In genomic region chr12:104322454-104322853, GRCm38 (mm10) we compare ENCODE assay signal across 28 mouse cellular contexts. TPM values are rescaled to one million over a fixed set of nuclear protein-coding genes. Genes with fewer than 3 reads are reported as not detected.
DNase-seq lines count a peak whose midpoint lies in the region; ATAC-seq and TF ChIP-seq lines count a peak whose summit lies in the region.
"Had no signal": no experiment of that assay in that cellular context is flagged by ENCODE, and none has a peak within 500 bp of the region (broad histone marks: within the 10 kb centered on the region; RNA-seq: fewer than 3 reads in every experiment).

No protein-coding gene starts in this region.

- no peak overlapping the region for H3K27ac ChIP-seq in lung, embryonic 14.5 days (ENCODE audit: low read depth)
- no peak overlapping the region for H3K27ac ChIP-seq in lung, embryonic 16.5 days (ENCODE audit: low read length)
- H3K27ac ChIP-seq: embryonic facial prominence, embryonic 10.5 days; embryonic facial prominence, embryonic 12.5 days; forebrain, embryonic 13.5 days; forebrain, embryonic 15.5 days had no signal

- no peak for TF ChIP-seq POLR2A in lung, adult 2 months (IDR thresholded peaks at IDR 0.05; ENCODE audit: borderline replicate concordance, extremely low read depth, low read depth, low read length)

- H3K9ac ChIP-seq in lung, embryonic 14.5 days = no peak overlapping the region
- no peak overlapping the region for H3K9ac ChIP-seq in lung, embryonic 16.5 days (ENCODE audit: low read length)
- H3K9ac ChIP-seq: embryonic facial prominence, embryonic 12.5 days; forebrain, embryonic 13.5 days; forebrain, embryonic 15.5 days; forebrain, postnatal 0 days had no signal

- peak; percentile 76 for DNase-seq in lung, embryonic 14.5 days
- no peak for DNase-seq in lung, postnatal 25 days (ENCODE audit: low spot score)
- DNase-seq in lung, adult 2 months = no peak
- DNase-seq in 3T3-L1 (ENCODE audit: low read depth, low spot score) = peak; percentile 13
- peak; percentile 0 for DNase-seq in Muller cell, postnatal 12 days (ENCODE audit: inconsistent ontology term)
- DNase-seq in frontal cortex, postnatal 25 days (ENCODE audit: low spot score in 2 of 2) = no peak
- no peak for DNase-seq in yolk sac, embryonic 10.5 days (ENCODE audit: low spot score)
- DNase-seq: adrenal gland, adult 2 months; adrenal gland, postnatal 10 days; adrenal gland, postnatal 25 days; B cell, adult 2 months; cerebellum, adult 11-12 months; cerebellum, adult 2 months; cerebellum, adult 9-10 months; cerebellum, postnatal 10 days; cerebellum, postnatal 25 days; forebrain, postnatal 0 days had no signal

- H3K27me3 ChIP-seq in lung, embryonic 14.5 days (ENCODE audit: insufficient read depth, low read length) = no peaks in the 10 kb centered on the region
- no peaks in the 10 kb centered on the region for H3K27me3 ChIP-seq in lung, embryonic 16.5 days (ENCODE audit: control insufficient read depth, insufficient read depth, low read depth, low read length)
- H3K27me3 ChIP-seq: CH12.LX; embryonic facial prominence, embryonic 12.5 days; forebrain, embryonic 13.5 days; forebrain, embryonic 15.5 days had no signal

- H3K4me1 ChIP-seq in lung, embryonic 14.5 days (ENCODE audit: insufficient read depth) = no peaks in the 10 kb centered on the region
- H3K4me1 ChIP-seq in lung, embryonic 16.5 days (replicated peaks; ENCODE audit: control insufficient read depth, insufficient read depth, low read length) = no peaks in the 10 kb centered on the region
- H3K4me1 ChIP-seq in lung, adult 2 months (ENCODE audit: control insufficient read depth, insufficient read depth, low read length) = no peaks in the 10 kb centered on the region
- H3K4me1 ChIP-seq: embryonic facial prominence, embryonic 10.5 days; embryonic facial prominence, embryonic 12.5 days; forebrain, embryonic 13.5 days; forebrain, embryonic 15.5 days had no signal

- no peaks in the 10 kb centered on the region for H3K36me3 ChIP-seq in lung, embryonic 14.5 days (ENCODE audit: insufficient read depth)
- no peaks in the 10 kb centered on the region for H3K36me3 ChIP-seq in lung, embryonic 16.5 days (ENCODE audit: control insufficient read depth, insufficient read depth, low read length)
- H3K36me3 ChIP-seq: embryonic facial prominence, embryonic 10.5 days; embryonic facial prominence, embryonic 12.5 days; forebrain, embryonic 15.5 days; G1E had no signal

- no peak for TF ChIP-seq CTCF in lung, embryonic 14.5 days (IDR thresholded peaks at IDR 0.05; ENCODE audit: low read depth)
- no peak for TF ChIP-seq CTCF in lung, adult 2 months (IDR thresholded peaks at IDR 0.05; ENCODE audit: insufficient read depth, low read length)

- no peak overlapping the region for H3K4me2 ChIP-seq in lung, embryonic 14.5 days
- H3K4me2 ChIP-seq in lung, embryonic 16.5 days (ENCODE audit: low read depth, low read length) = no peak overlapping the region
- H3K4me2 ChIP-seq: embryonic facial prominence, embryonic 12.5 days; forebrain, embryonic 13.5 days; forebrain, embryonic 15.5 days had no signal

- WGBS in lung, embryonic 14.5 days = 35% methylated on average over 1 of the region's 1 CpGs
- 0% methylated on average over 1 of the region's 1 CpGs for WGBS in lung, embryonic 16.5 days
- WGBS in lung, adult 2 months = 32% methylated on average over 1 of the region's 1 CpGs

- no peaks in the 10 kb centered on the region for H3K9me3 ChIP-seq in lung, embryonic 14.5 days (ENCODE audit: low read depth, low read length)
- H3K9me3 ChIP-seq in lung, embryonic 16.5 days (ENCODE audit: control insufficient read depth, low read length) = 0 out of 2 replicates have a peak, but pooled peaks cover 3% of the 10 kb centered on the region
- H3K9me3 ChIP-seq: embryonic facial prominence, embryonic 10.5 days; embryonic facial prominence, embryonic 12.5 days; forebrain, embryonic 13.5 days; forebrain, embryonic 15.5 days had no signal

- no peak overlapping the region for H3K4me3 ChIP-seq in lung, embryonic 14.5 days (ENCODE audit: low read depth, low read length)
- H3K4me3 ChIP-seq in lung, embryonic 16.5 days (ENCODE audit: low read length) = no peak overlapping the region
- no peak overlapping the region for H3K4me3 ChIP-seq in lung, adult 2 months (replicated peaks; ENCODE audit: extremely low read depth, low read depth, low read length)
- H3K4me3 ChIP-seq: embryonic facial prominence, embryonic 10.5 days; embryonic facial prominence, embryonic 12.5 days; forebrain, embryonic 13.5 days; forebrain, embryonic 15.5 days had no signal

- ATAC-seq in lung, embryonic 14.5 days (ENCODE audit: insufficient read depth) = peak; percentile 95
- ATAC-seq in lung, embryonic 16.5 days (ENCODE audit: low read depth) = peak; percentile 91
- ATAC-seq: CD4-positive, CD25-positive, alpha-beta regulatory T cell, adult 4 months; forebrain, embryonic 13.5 days; forebrain, embryonic 15.5 days; forebrain, postnatal 0 days had no signal

RNA-seq across cellular contexts. Expression of gene Serpina3j, which starts 8.1 kb away (rescaled TPM):
- not detected in 2 replicates for polyA plus RNA-seq in lung, embryonic 14.5 days (2014; fragmentation: Nextera tagmentation; extraction: Ambion mirVana)
- not detected in 2 replicates for polyA plus RNA-seq in lung, embryonic 16.5 days (2015; fragmentation: Nextera tagmentation; extraction: Ambion mirVana)
- polyA plus RNA-seq in lung, adult 2 months (2012; rRNA removed) = not detected in 2 replicates
- polyA plus RNA-seq: adrenal gland, adult 2 months; CD4-positive, CD25-positive, alpha-beta regulatory T cell, adult 4 months; cerebellum, adult 2 months; cortical plate, adult 2 months; embryonic facial prominence, embryonic 10.5 days; embryonic facial prominence, embryonic 12.5 days; forebrain, embryonic 11.5 days; forebrain, embryonic 13.5 days; forebrain, embryonic 15.5 days; forebrain, postnatal 0 days; G1E had no signal

RNA-seq across cellular contexts. Expression of gene Serpina3k, which starts 15.8 kb away (rescaled TPM):
- not detected in 2 replicates for polyA plus RNA-seq in lung, embryonic 14.5 days (2014; fragmentation: Nextera tagmentation; extraction: Ambion mirVana)
- not detected in 2 replicates for polyA plus RNA-seq in lung, embryonic 16.5 days (2015; fragmentation: Nextera tagmentation; extraction: Ambion mirVana)
- 0.65 and 2.9 TPM in 2 replicates for polyA plus RNA-seq in lung, adult 2 months (2012; rRNA removed)
- polyA plus RNA-seq: CD4-positive, CD25-positive, alpha-beta regulatory T cell, adult 4 months; cerebellum, adult 2 months; cortical plate, adult 2 months; embryonic facial prominence, embryonic 10.5 days; embryonic facial prominence, embryonic 12.5 days; embryonic facial prominence, embryonic 14.5 days; forebrain, embryonic 11.5 days; forebrain, embryonic 13.5 days; forebrain, embryonic 15.5 days; forebrain, postnatal 0 days; G1E had no signal

RNA-seq across cellular contexts. Expression of gene Serpina3m, which starts 15.8 kb away (rescaled TPM):
- not detected in 2 replicates for polyA plus RNA-seq in lung, embryonic 14.5 days (2014; fragmentation: Nextera tagmentation; extraction: Ambion mirVana)
- polyA plus RNA-seq in lung, embryonic 16.5 days (2015; fragmentation: Nextera tagmentation; extraction: Ambion mirVana) = not detected in 2 replicates
- polyA plus RNA-seq in lung, adult 2 months (2012; rRNA removed) = 1.1 and 1.9 TPM in 2 replicates
- polyA plus RNA-seq: CD4-positive, CD25-positive, alpha-beta regulatory T cell, adult 4 months; cerebellum, adult 2 months; cortical plate, adult 2 months; embryonic facial prominence, embryonic 10.5 days; embryonic facial prominence, embryonic 12.5 days; embryonic facial prominence, embryonic 14.5 days; forebrain, embryonic 11.5 days; forebrain, embryonic 13.5 days; forebrain, embryonic 15.5 days; forebrain, postnatal 0 days; G1E had no signal

RNA-seq across cellular contexts. Expression of gene Serpina3i, which starts 59.5 kb away (rescaled TPM):
- polyA plus RNA-seq in lung, embryonic 14.5 days (2014; fragmentation: Nextera tagmentation; extraction: Ambion mirVana) = not detected in 2 replicates
- polyA plus RNA-seq in lung, embryonic 16.5 days (2015; fragmentation: Nextera tagmentation; extraction: Ambion mirVana) = 0.23 and 0.68 TPM in 2 replicates
- polyA plus RNA-seq in lung, adult 2 months (2012; rRNA removed) = 0.68 and 0.91 TPM in 2 replicates
- polyA plus RNA-seq: CD4-positive, CD25-positive, alpha-beta regulatory T cell, adult 4 months; cerebellum, adult 2 months; cortical plate, adult 2 months; forebrain, embryonic 13.5 days; forebrain, embryonic 15.5 days; forebrain, postnatal 0 days; G1E had no signal

Comparison
In these comparisons a context has a peak if more than half of its experiments do, and no peak if none do; other contexts are left out.
1. DNase-seq: peak in lung, embryonic 14.5 days (single experiment), 3T3-L1 (single experiment) and Muller cell, postnatal 12 days (single experiment); none in lung, postnatal 25 days (single experiment), lung, adult 2 months (single experiment), frontal cortex, postnatal 25 days (0 of 2) and yolk sac, embryonic 10.5 days (single experiment).